Mouse (Mus musculus): ENCODE results near the gene Fam213a. TPM values are rescaled to one million over a fixed set of nuclear protein-coding genes. Genes with fewer than 3 reads are reported as not detected.

Fam213a gene
- polyA plus RNA-seq, 1 experiment from 2014 or later = 96.5 TPM

DNA sequence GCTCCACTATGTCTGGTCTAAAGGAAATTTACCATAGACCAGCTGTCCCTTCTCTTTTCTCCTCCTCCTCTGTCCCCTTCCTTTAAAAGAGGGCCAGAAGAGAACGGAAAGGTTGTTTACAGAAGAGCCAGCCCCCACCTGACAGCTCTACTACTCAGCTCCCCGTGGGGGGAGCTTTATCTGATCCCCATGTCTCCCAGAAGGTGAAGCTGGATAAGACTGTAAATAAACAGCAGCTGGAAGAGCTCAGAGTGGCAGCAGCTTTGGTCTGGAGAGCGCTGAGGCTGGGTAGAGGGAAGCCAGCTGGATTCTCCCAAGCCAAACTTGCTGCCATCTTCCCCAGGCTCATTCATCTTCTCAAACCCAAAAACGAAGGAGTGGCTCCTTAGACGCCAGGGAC lies 5.9 kb downstream of the Fam213a start:
- Histone ChIP-seq H3K36me3 (ENCODE audit: control insufficient read depth, insufficient read depth) (no peaks in the 10 kb centered on the region), H3K27me3 (ENCODE audit: control insufficient read depth, insufficient read depth, low read depth, low read length) (no peaks in the 10 kb centered on the region), H3K9ac (ENCODE audit: low read depth, low read length) (peak overlapping the region; percentile 53), H3K4me3 (ENCODE audit: low read depth, low read length) (peak overlapping the region; percentile 45), H3K4me2 (ENCODE audit: low read depth, low read length) (peak overlapping the region; percentile 60), H3K27ac (ENCODE audit: low read length) (peak overlapping the region; percentile 88), H3K4me1 (ENCODE audit: control insufficient read depth, low read depth, low read length) (peaks cover 57% of the 10 kb centered on the region), H3K9me3 (replicated peaks; ENCODE audit: control insufficient read depth, low read length) (no peaks in the 10 kb centered on the region)
- 14% methylated on average over 5 of the region's 5 CpGs for WGBS (ENCODE audit: insufficient replicate concordance)
- ATAC-seq (ENCODE audit: low read depth) = peak; percentile 84

DNA sequence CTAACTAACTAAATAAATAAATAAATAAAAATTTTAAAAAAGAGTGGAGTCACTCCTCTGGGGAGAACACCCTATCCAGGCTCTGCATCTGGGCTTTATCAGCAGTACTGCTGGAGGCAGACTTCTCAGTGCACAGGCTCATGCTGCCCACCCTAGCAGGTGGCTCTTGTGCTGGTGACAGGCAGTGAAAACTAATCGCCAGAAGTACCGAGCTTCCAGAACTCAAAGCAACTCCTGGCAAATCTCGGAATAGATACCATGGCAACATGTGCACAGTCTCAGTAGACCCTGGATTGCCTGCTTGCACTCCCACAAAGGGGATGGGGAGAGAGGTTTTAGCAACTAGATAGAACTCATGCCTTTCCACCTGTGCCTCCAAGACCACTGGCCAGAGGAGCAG lies 6.7 kb downstream of the Fam213a start:
- Histone ChIP-seq H3K4me1 (ENCODE audit: control insufficient read depth, low read depth, low read length) (peaks cover 51% of the 10 kb centered on the region), H3K9me3 (replicated peaks; ENCODE audit: control insufficient read depth, low read length) (no peaks in the 10 kb centered on the region), H3K9ac (ENCODE audit: low read depth, low read length) (peak overlapping the region; percentile 53), H3K4me3 (ENCODE audit: low read depth, low read length) (peak overlapping the region; percentile 45), H3K36me3 (ENCODE audit: control insufficient read depth, insufficient read depth) (no peaks in the 10 kb centered on the region; the same call in 1 of the 2 replicates), H3K4me2 (ENCODE audit: low read depth, low read length) (peak overlapping the region; percentile 60), H3K27ac (ENCODE audit: low read length) (peak overlapping the region; percentile 88), H3K27me3 (ENCODE audit: control insufficient read depth, insufficient read depth, low read depth, low read length) (no peaks in the 10 kb centered on the region)
- WGBS (ENCODE audit: insufficient replicate concordance) = 33% methylated on average over 3 of the region's 3 CpGs
- peak; percentile 87 for ATAC-seq (ENCODE audit: low read depth)

DNA sequence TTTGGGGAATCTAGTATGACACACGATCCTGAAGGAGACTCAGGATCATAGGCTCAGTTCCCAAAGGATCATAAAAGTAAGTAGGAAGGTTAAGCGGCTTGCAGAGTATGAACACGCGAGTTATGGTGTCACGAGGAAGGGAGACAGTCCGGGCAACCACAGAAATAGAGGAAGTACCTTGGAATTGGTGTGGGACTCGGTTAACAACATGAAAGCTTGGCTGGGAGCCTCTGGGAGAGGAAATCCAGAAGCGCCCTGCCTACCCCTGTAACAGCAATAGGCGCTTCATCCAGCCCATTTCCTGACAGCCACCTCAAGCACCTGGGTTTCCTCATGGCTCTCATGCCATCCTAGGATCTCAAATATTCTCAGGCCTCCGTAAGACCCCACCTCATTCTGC lies 7.3 kb downstream of the Fam213a start:
- peak overlapping the region; percentile 45 for H3K4me3 ChIP-seq (ENCODE audit: low read depth, low read length)
- no peaks in the 10 kb centered on the region for H3K9me3 ChIP-seq (replicated peaks; ENCODE audit: control insufficient read depth, low read length)
- no peaks in the 10 kb centered on the region for H3K27me3 ChIP-seq (ENCODE audit: control insufficient read depth, insufficient read depth, low read depth, low read length)
- 63% methylated on average over 10 of the region's 10 CpGs for WGBS (ENCODE audit: insufficient replicate concordance)
- H3K27ac ChIP-seq (ENCODE audit: low read length) = peak overlapping the region; percentile 88
- H3K36me3 ChIP-seq (ENCODE audit: control insufficient read depth, insufficient read depth) = no peaks in the 10 kb centered on the region; the same call in none of the 2 replicates
- H3K4me1 ChIP-seq (ENCODE audit: control insufficient read depth, low read depth, low read length) = peaks cover 50% of the 10 kb centered on the region
- peak overlapping the region; percentile 52 for H3K9ac ChIP-seq (ENCODE audit: low read depth, low read length)
- ATAC-seq (ENCODE audit: low read depth) = no peak
- peak overlapping the region; percentile 60 for H3K4me2 ChIP-seq (ENCODE audit: low read depth, low read length)

DNA sequence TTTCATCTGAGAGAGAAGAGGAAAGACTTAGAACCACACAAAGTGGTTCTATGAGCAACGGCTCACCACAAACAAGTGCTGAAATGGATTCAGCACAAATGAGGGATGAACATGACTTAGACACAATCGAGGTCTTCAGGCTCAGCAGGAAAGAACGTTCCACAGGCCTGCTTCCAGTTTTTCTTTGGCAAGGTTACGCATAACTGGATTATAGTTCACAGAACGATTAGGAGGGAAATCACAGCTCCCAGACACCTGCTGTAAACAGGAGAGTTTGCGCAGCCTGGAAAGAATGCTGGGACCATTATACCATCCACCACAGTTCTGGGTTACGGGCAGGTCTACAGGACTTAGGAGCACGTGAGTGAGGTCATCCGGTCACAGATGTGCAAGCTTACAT lies 7.9 kb downstream of the Fam213a start:
- Histone ChIP-seq H3K9ac (ENCODE audit: low read depth, low read length) (peak overlapping the region; percentile 52), H3K4me2 (ENCODE audit: low read depth, low read length) (peak overlapping the region; percentile 60), H3K27me3 (ENCODE audit: control insufficient read depth, insufficient read depth, low read depth, low read length) (no peaks in the 10 kb centered on the region), H3K4me3 (ENCODE audit: low read depth, low read length) (peak overlapping the region; percentile 45), H3K4me1 (ENCODE audit: control insufficient read depth, low read depth, low read length) (peaks cover 50% of the 10 kb centered on the region), H3K36me3 (ENCODE audit: control insufficient read depth, insufficient read depth) (peaks cover 2% of the 10 kb centered on the region), H3K27ac (ENCODE audit: low read length) (peak overlapping the region; percentile 88), H3K9me3 (replicated peaks; ENCODE audit: control insufficient read depth, low read length) (no peaks in the 10 kb centered on the region)
- ATAC-seq (ENCODE audit: low read depth) = no peak
- WGBS (ENCODE audit: insufficient replicate concordance) = 83% methylated on average over 9 of the region's 9 CpGs

DNA sequence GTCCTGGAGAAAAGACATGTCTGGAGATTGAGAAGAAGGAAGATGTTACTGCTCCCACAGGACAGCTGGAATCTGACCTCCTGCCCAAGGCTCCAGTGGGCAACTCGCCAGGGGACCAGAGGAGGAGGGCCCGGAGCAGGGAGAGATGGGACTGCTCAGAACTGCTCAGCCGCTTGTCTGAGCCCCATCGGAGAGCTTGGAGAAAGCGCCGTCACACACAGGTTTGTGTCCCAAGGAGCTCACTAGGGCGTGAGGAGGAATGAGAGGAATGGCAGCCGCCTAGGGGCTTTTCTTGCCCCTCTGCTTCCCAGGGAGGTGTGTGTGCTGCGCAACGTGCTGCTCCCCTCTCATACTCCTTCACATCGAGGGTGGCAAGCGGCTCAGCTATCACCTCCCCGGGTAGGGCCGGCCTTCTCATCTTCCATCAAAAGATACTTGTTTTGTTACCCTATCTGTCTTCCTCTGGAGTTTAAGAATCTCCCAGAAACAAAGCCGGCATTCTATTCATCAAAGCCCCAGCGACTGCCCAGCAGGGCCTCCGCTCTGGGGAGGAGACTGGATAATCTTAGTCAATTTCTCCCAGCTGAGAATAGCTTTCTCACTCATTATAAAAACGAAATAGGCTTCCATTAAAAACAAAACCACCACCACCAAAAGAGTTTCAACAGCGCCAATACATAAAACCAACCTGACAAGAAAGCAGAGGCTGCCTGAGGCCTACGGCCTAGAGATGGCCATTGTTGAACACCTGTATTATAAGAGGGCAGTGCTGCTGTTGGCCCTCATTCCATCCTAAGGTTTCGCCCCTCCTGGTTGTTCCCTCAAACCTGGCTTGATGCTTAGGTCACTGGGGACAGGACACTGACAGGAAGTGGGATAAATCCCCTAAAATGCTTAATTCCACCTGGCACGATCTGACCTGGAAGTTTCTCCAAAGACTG lies 9.1 kb downstream of the Fam213a start:
- no peak overlapping the region for H3K27ac ChIP-seq (ENCODE audit: low read length)
- no peak overlapping the region for H3K4me3 ChIP-seq (ENCODE audit: low read depth, low read length)

DNA sequence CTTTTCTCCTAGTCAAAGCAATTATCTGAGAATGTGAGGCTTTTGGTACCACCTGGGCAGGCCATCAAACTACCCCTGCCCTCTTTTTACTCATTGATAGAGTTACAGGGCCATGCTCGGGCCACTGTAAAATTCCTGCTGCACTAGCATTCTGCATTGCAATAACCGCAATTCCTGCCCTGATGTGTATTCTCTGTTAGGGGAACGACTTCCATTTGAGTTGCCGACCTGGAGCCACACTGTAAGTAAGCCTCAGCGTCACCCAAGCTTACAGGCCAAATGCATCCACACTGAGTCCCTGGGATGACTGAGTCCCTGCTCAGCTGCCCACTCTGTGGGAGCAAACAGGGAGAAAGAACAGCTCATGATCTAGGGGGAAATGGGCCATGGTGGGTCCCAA lies 12.0 kb downstream of the Fam213a start:
- Histone ChIP-seq H3K36me3 (ENCODE audit: control insufficient read depth, insufficient read depth) (peaks cover 16% of the 10 kb centered on the region), H3K4me1 (ENCODE audit: control insufficient read depth, low read depth, low read length) (peaks cover 16% of the 10 kb centered on the region), H3K27ac (ENCODE audit: low read length) (no peak overlapping the region), H3K9ac (ENCODE audit: low read depth, low read length) (no peak overlapping the region), H3K4me2 (ENCODE audit: low read depth, low read length) (no peak overlapping the region), H3K9me3 (replicated peaks; ENCODE audit: control insufficient read depth, low read length) (no peaks in the 10 kb centered on the region), H3K4me3 (ENCODE audit: low read depth, low read length) (no peak overlapping the region), H3K27me3 (ENCODE audit: control insufficient read depth, insufficient read depth, low read depth, low read length) (no peaks in the 10 kb centered on the region)
- ATAC-seq (ENCODE audit: low read depth) = no peak
- WGBS (ENCODE audit: insufficient replicate concordance) = 83% methylated on average over 5 of the region's 5 CpGs

More for the DNA sequence above, 9.1 kb downstream of the Fam213a start:
- ATAC-seq (ENCODE audit: low read depth) = no peak
- peaks cover 3% of the 10 kb centered on the region for H3K36me3 ChIP-seq (ENCODE audit: control insufficient read depth, insufficient read depth)
- peaks cover 42% of the 10 kb centered on the region for H3K4me1 ChIP-seq (ENCODE audit: control insufficient read depth, low read depth, low read length)
- H3K9ac ChIP-seq (ENCODE audit: low read depth, low read length) = no peak overlapping the region
- no peaks in the 10 kb centered on the region for H3K27me3 ChIP-seq (ENCODE audit: control insufficient read depth, insufficient read depth, low read depth, low read length)
- WGBS (ENCODE audit: insufficient replicate concordance) = 72% methylated on average over 22 of the region's 22 CpGs
- peak overlapping the region; percentile 6 for H3K4me2 ChIP-seq (ENCODE audit: low read depth, low read length)
- H3K9me3 ChIP-seq (replicated peaks; ENCODE audit: control insufficient read depth, low read length) = no peaks in the 10 kb centered on the region

DNA sequence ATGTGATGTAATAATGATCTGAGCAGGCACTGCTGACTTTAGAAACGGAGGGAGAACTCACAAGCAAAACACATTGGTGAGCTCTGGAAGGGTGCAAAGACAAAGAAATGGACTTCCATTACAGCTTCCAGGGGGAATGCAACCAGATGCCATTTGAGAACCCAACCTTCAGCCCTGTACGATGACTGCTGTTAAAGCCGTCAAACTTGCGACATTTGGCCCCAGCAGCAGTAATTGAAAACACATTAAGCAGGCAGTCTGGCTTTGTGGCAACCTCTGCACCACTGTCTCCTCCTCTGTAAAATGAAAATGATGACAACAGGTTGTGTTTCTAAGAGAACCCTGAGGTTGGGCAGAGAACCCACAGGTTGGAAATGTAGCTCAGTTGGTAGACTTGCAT lies 12.8 kb downstream of the Fam213a start:
- no peak overlapping the region for H3K4me2 ChIP-seq (ENCODE audit: low read depth, low read length)
- 81% methylated on average over 4 of the region's 4 CpGs for WGBS (ENCODE audit: insufficient replicate concordance)
- H3K9me3 ChIP-seq (replicated peaks; ENCODE audit: control insufficient read depth, low read length) = no peaks in the 10 kb centered on the region
- no peak overlapping the region for H3K27ac ChIP-seq (ENCODE audit: low read length)
- no peak overlapping the region for H3K9ac ChIP-seq (ENCODE audit: low read depth, low read length)
- no peak overlapping the region for H3K4me3 ChIP-seq (ENCODE audit: low read depth, low read length)
- H3K4me1 ChIP-seq (ENCODE audit: control insufficient read depth, low read depth, low read length) = peaks cover 8% of the 10 kb centered on the region
- peaks cover 16% of the 10 kb centered on the region for H3K36me3 ChIP-seq (ENCODE audit: control insufficient read depth, insufficient read depth)
- ATAC-seq (ENCODE audit: low read depth) = no peak
- H3K27me3 ChIP-seq (ENCODE audit: control insufficient read depth, insufficient read depth, low read depth, low read length) = no peaks in the 10 kb centered on the region

DNA sequence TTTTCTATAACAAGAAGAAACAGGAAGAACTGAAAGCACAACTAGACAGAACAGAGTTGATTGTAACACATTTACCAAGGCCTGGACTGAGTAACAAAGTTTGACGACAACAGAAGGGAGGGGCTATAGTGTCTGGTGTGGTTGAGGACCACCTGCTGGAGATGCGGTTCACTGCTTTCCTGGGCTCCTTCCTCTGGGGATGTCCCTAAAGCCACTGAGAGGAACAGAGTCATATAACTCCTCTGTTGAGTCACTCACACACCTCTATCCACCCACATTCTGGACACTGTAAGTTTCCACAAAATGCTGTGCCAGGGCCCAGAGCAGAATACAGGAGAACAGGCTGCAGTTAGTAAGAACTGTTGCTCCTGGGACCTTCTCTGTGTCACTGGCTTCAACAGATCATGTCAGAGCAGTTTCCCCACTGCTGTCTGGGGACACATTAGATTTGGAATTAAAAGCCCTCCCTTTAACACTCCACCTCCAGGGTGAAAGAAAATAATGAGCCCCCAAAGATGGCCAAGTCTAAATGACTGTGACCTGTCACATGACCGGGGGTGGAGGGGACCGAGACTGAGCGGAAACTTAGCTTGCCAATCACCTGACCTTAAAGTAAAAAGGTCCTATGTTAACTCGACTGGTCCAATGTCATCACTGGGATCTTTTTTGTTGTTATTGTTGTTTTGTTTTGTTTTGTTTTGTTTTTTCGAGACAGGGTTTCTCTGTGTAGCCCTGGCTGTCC lies 13.5 kb downstream of the Fam213a start:
- H3K27me3 ChIP-seq (ENCODE audit: control insufficient read depth, insufficient read depth, low read depth, low read length) = no peaks in the 10 kb centered on the region
- H3K4me3 ChIP-seq (ENCODE audit: low read depth, low read length) = no peak overlapping the region
- WGBS (ENCODE audit: insufficient replicate concordance) = 67% methylated on average over 7 of the region's 7 CpGs
- no peak for ATAC-seq (ENCODE audit: low read depth)
- peaks cover 16% of the 10 kb centered on the region for H3K36me3 ChIP-seq (ENCODE audit: control insufficient read depth, insufficient read depth)
- no peak overlapping the region for H3K27ac ChIP-seq (ENCODE audit: low read length)
- no peak overlapping the region for H3K4me2 ChIP-seq (ENCODE audit: low read depth, low read length)
- H3K9me3 ChIP-seq (replicated peaks; ENCODE audit: control insufficient read depth, low read length) = no peaks in the 10 kb centered on the region
- peaks cover 4% of the 10 kb centered on the region for H3K4me1 ChIP-seq (ENCODE audit: control insufficient read depth, low read depth, low read length)
- H3K9ac ChIP-seq (ENCODE audit: low read depth, low read length) = no peak overlapping the region

DNA sequence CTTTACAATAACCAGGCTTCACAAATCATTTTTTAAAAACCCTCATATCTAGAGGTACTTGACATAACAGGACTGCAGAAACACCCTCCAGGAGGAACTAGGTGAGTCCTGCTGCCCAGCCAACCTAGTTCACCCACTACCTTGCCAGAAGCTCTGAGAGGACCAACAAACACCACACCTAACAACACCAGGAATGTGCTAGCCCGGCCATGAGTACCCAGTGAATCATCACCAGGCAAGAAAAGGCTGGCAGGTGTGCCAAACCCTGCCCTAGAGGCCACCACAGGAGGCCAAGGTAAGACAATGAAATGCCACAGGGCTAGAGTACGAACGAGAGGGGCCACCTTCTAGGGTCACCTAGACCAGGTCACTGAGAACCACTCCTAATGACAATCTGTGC lies 17.4 kb downstream of the Fam213a start:
- no peak overlapping the region for H3K9ac ChIP-seq (ENCODE audit: low read depth, low read length)
- H3K4me3 ChIP-seq (ENCODE audit: low read depth, low read length) = no peak overlapping the region
- no peaks in the 10 kb centered on the region for H3K9me3 ChIP-seq (replicated peaks; ENCODE audit: control insufficient read depth, low read length)
- no peaks in the 10 kb centered on the region for H3K27me3 ChIP-seq (ENCODE audit: control insufficient read depth, insufficient read depth, low read depth, low read length)
- H3K27ac ChIP-seq (ENCODE audit: low read length) = no peak overlapping the region
- H3K4me2 ChIP-seq (ENCODE audit: low read depth, low read length) = no peak overlapping the region
- no peak for ATAC-seq (ENCODE audit: low read depth)
- WGBS (ENCODE audit: insufficient replicate concordance) = 79% methylated on average over 3 of the region's 3 CpGs
- peaks cover 24% of the 10 kb centered on the region for H3K36me3 ChIP-seq (ENCODE audit: control insufficient read depth, insufficient read depth)
- peaks cover 20% of the 10 kb centered on the region for H3K4me1 ChIP-seq (ENCODE audit: control insufficient read depth, low read depth, low read length)

Data from liver, embryonic 16.5 days (tissue).